Mouse (Mus musculus) heart, postnatal 0 days (tissue): Measurements from ENCODE around the gene Hmgcll1.

Source experiments
- CTCF ChIP-seq: IDR thresholded peaks from 2 replicates; pipeline ENCODE4 v1.5.1; 2016; ENCODE audit warnings: antibody characterized with exemption, control low read depth, low read depth
- EP300 ChIP-seq: IDR thresholded peaks from 2 replicates; pipeline ENCODE4 v1.6.1; 2016; ENCODE audit warnings: antibody characterized with exemption, low read depth

DNA sequence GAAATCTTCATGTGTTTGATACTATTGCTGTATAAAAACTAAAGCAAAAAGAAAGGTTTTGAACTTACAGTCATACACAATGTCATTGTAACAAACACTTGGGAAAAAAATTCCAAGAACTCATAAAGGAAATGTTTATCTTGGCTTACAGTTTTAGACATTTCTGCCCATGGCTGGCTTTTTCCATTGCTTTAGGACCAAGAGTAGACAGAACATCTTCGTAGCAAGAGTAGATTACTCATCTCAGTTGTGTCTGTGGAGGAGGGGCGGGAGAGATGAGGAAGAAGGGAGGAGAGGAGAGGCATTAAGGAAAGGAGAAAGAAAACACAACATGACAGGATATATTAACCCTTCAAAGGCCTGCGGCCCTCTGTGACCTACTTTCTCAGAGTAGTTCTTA, 11.6 kb upstream of the Hmgcll1 start:
- no peak for TF ChIP-seq CTCF
- no peak for TF ChIP-seq EP300
